Mouse (Mus musculus) liver, adult 2 months (tissue): Measurements from ENCODE around the gene Mterf4. TPM values are rescaled to one million over a fixed set of nuclear protein-coding genes. Genes with fewer than 3 reads are reported as not detected.
"Not testable (repeated sequence)": the region's sequence is repeated elsewhere in the genome, so short reads cannot be mapped to it uniquely, and the experiment has no call there.

Source experiments
- DNase-seq: peaks from one replicate; pipeline ENCODE4 v3.0.0-alpha.2; 2011; ENCODE audit warnings: low read depth, low spot score; ENCODE audit errors: extremely low read depth
- H3K27ac ChIP-seq: fragments of 200-500 bp; replicated peaks from 2 replicates; pipeline ENCODE4 v1.5.1; 2012; ENCODE audit warnings: low read depth, mild to moderate bottlenecking, control low read depth, inconsistent platforms, low read length; ENCODE audit not compliant: insufficient read depth
- H3K27me3 ChIP-seq: fragments of 200-500 bp; 2 replicates; pipeline ENCODE4 v1.6.1; 2012; ENCODE audit warnings: mild to moderate bottlenecking, moderate library complexity, low read length, inconsistent platforms; ENCODE audit not compliant: control insufficient read depth, insufficient read depth
- H3K36me3 ChIP-seq: fragments of 200-500 bp; 2 replicates; pipeline ENCODE4 v1.6.1; 2012; ENCODE audit warnings: low read length, inconsistent platforms; ENCODE audit not compliant: control insufficient read depth, insufficient read depth
- H3K4me1 ChIP-seq: fragments of 200-500 bp; 2 replicates; pipeline ENCODE4 v1.6.1; 2011; ENCODE audit warnings: low read length; ENCODE audit not compliant: control insufficient read depth, insufficient read depth
- H3K4me3 ChIP-seq: fragments of 200-500 bp; 2 replicates; pipeline ENCODE4 v1.5.1; 2011; ENCODE audit warnings: low read depth, mild to moderate bottlenecking, control low read depth, low read length, moderate library complexity; ENCODE audit not compliant: insufficient read depth
- H3K79me2 ChIP-seq: fragments of 200-500 bp; 2 replicates; pipeline ENCODE4 v1.6.1; 2012; ENCODE audit warnings: inconsistent platforms, mild to moderate bottlenecking, low read length, moderate library complexity; ENCODE audit not compliant: control insufficient read depth, insufficient read depth
- H3K9ac ChIP-seq: fragments of 200-500 bp; 2 replicates; pipeline ENCODE4 v1.6.1; 2012; ENCODE audit warnings: low read depth, mild to moderate bottlenecking, control low read depth, inconsistent platforms, low read length
- CTCF ChIP-seq: fragments of 200-500 bp; IDR thresholded peaks from 2 replicates; pipeline ENCODE4 v1.5.1; 2011; ENCODE audit warnings: low read depth, low read length, control low read depth
- POLR2A ChIP-seq: fragments of 200-500 bp; IDR thresholded peaks from 2 replicates; pipeline ENCODE4 v1.6.1; 2011; ENCODE audit warnings: low read length, control low read depth; ENCODE audit not compliant: insufficient read depth; ENCODE audit errors: extremely low read depth
- WGBS: fragments of 180-500 bp; shearing (Covaris S2); methylation state at CpG from one replicate; pipeline ENCODE4 v1.1.7; 2018; 5-methylcytosine and 5-hydroxymethylcytosine counted together
- polyA plus RNA-seq: library from polyadenylated mRNA; depleted of rRNA; stranded (reverse); fragments of >200 nt; gene quantifications from 2 replicates; pipeline ENCODE4 v1.2.3, GENCODE M21; 2012
- total RNA-seq: library from RNA; depleted of rRNA; stranded (reverse); fragments of >200 nt; gene quantifications from 2 replicates; pipeline ENCODE4 v1.2.3, GENCODE M21; 2014

The Mterf4 gene
- total and polyA plus RNA-seq, 2 experiments, result 11.0 to 24.6 TPM

- Histone ChIP-seq H3K27me3 (no peaks in the 10 kb centered on the region), H3K9ac (no peak overlapping the region), H3K36me3 (peaks cover 41% of the 10 kb centered on the region), H3K79me2 (no peaks in the 10 kb centered on the region; the same call in 1 of the 2 replicates), H3K4me3 (no peak overlapping the region), H3K4me1 (no peaks in the 10 kb centered on the region; the same call in 1 of the 2 replicates), H3K27ac (no peak overlapping the region)
- DNase-seq, result no peak
- WGBS, result 97% methylated on average over 4 of the region's 4 CpGs
- no peak for TF ChIP-seq CTCF
- no peak for TF ChIP-seq POLR2A
Measured at GRCm38 (mm10) chr1:93299791-93300190, 5.9 kb downstream of the Mterf4 start.

DNA sequence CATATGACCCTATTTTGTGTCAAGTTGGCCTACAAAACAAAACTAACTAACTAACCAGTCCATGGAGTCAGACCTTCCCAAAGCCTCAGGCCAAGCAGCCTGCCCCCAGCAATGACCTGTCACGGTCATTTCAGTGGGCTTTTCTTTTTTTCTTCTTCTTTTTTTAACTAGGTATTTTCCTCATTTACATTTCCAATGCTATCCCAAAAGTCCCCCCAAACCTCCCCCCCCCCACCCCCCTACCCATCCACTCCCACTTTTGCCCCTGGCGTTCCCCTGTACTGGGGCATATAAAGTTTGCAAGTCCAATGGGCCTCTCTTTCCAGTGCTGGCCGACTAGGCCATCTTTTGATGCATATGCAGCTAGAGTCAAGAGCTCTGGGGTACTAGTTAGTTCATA, 11.2 kb downstream of the Mterf4 start:
- H3K36me3 ChIP-seq, result peaks cover 29% of the 10 kb centered on the region
- H3K9ac ChIP-seq, H3K4me3 ChIP-seq, H3K79me2 ChIP-seq, H3K4me1 ChIP-seq, H3K27ac ChIP-seq, DNase-seq, H3K27me3 ChIP-seq: not testable (repeated sequence)
- WGBS, result 89% methylated on average over 3 of the region's 3 CpGs

- DNase-seq, result no peak
- Histone ChIP-seq H3K27ac (no peak overlapping the region), H3K79me2 (no peaks in the 10 kb centered on the region), H3K4me1 (no peaks in the 10 kb centered on the region), H3K4me3 (no peak overlapping the region), H3K36me3 (peaks cover 22% of the 10 kb centered on the region), H3K27me3 (no peaks in the 10 kb centered on the region), H3K9ac (no peak overlapping the region)
- WGBS, result 86% methylated on average over 8 of the region's 8 CpGs
- TF ChIP-seq POLR2A (no peak), CTCF (no peak)
Measured at GRCm38 (mm10) chr1:93292006-93292405, 13.7 kb downstream of the Mterf4 start.

DNA sequence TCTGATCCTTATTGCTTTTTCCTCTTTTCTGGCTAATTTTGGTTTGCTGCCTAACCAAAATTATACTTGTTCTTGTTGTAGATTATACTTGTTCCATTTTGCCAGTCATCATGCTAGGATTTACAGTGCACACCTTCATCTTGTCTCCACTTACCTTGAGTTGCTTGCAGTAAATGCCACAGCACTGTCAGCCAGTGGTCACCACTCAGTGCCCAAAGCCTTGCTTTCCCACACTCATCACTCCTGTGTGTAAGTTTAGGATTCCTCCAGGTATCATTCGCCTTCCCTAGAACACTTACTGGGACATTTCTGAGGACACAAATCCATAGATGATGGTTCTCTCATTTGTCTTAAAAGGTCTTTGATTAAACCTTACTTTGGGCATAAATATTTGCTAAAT, 14.1 kb downstream of the Mterf4 start:
- no peaks in the 10 kb centered on the region for H3K4me1 ChIP-seq
- 96% methylated on average over 1 of the region's 1 CpGs for WGBS

DNA sequence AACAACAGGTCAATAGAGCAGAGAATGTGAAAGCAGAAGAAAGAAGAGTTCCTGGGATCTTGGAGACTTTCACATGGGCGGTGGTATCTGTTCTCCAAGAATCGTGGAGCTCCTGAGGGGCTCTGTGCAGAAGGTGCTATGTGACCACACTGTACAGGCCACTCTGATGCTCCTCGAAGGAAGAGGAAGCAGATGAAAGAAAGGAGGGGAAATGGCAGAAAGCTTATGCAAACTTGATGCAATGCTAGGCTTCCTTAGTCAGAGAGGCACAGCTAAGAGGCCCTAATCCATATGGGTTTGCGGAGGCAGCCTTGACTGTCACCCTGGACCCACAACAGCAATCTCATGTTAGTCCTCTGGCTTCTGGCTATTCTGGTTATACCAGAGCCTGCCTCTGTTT, 14.8 kb downstream of the Mterf4 start:
- 84% methylated on average over 4 of the region's 4 CpGs for WGBS
- Histone ChIP-seq H3K4me1 (no peaks in the 10 kb centered on the region), H3K27ac (no peak overlapping the region), H3K36me3 (peaks cover 14% of the 10 kb centered on the region; the same call in 1 of the 2 replicates), H3K27me3 (no peaks in the 10 kb centered on the region), H3K79me2 (no peaks in the 10 kb centered on the region), H3K4me3 (no peak overlapping the region), H3K9ac (no peak overlapping the region)
- TF ChIP-seq POLR2A (no peak), CTCF (no peak)
- DNase-seq, result no peak

More for the DNA sequence above, 14.1 kb downstream of the Mterf4 start:
- Histone ChIP-seq H3K4me3 (no peak overlapping the region), H3K9ac (no peak overlapping the region), H3K79me2 (no peaks in the 10 kb centered on the region), H3K36me3 (peaks cover 19% of the 10 kb centered on the region), H3K27me3 (no peaks in the 10 kb centered on the region), H3K27ac (no peak overlapping the region)
- no peak for TF ChIP-seq CTCF
- TF ChIP-seq POLR2A, result no peak
- no peak for DNase-seq

- no peak overlapping the region for H3K4me3 ChIP-seq
- no peak for DNase-seq
- 67% methylated on average over 3 of the region's 3 CpGs for WGBS
- H3K27ac ChIP-seq, result no peak overlapping the region
- H3K4me1 ChIP-seq, result no peaks in the 10 kb centered on the region
- no peak overlapping the region for H3K9ac ChIP-seq
- TF ChIP-seq CTCF (no peak), POLR2A (no peak)
- H3K36me3 ChIP-seq, result peaks cover 14% of the 10 kb centered on the region; the same call in 1 of the 2 replicates
- no peaks in the 10 kb centered on the region for H3K27me3 ChIP-seq
- no peaks in the 10 kb centered on the region for H3K79me2 ChIP-seq
Measured at GRCm38 (mm10) chr1:93289678-93290214, 16.0 kb downstream of the Mterf4 start.
